Mouse (Mus musculus): ENCODE measurements around the gene Eif1.
"Not testable (repeated sequence)": the region's sequence is repeated elsewhere in the genome, so short reads cannot be mapped to it uniquely, and the experiment has no call there.

Eif1 gene

DNA sequence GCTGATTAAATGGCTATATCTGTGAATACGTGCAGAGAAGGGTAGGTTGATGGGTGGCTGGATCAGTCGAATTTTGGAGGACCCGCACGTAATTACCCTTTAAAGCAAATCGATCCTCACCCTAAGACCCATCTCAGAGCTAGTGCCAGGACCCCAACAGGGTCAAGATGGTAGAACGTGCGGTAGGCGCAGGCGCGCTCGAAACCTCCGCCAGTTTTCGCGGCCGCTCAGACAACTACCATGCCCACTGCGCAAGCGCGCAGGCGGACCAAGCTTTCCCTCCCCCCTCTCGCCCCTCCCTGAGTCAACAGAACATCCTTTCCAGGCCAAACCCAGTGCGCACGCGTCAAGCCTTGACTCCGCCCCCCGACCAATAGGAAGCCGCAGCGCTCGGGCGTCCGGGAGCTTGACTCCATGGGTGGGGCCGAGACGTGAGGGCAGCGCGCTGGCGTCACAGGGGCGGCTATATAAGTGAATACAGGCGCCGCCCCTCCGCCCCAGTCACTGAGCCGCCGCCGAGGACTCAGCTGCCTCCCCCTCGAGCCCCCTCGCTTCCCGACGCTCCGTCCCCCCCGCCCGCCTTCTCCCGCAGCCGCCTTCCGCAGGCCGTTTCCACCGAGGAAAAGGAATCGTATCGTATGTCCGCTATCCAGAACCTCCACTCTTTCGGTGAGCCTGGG, at the start of gene Eif1:
Gene Eif1 (plus strand): TSS at position 394 of the 680 bp plus-strand sequence.
- peak; percentile 100 for DNase-seq (ENCODE audit: low read depth, low spot score)

DNA sequence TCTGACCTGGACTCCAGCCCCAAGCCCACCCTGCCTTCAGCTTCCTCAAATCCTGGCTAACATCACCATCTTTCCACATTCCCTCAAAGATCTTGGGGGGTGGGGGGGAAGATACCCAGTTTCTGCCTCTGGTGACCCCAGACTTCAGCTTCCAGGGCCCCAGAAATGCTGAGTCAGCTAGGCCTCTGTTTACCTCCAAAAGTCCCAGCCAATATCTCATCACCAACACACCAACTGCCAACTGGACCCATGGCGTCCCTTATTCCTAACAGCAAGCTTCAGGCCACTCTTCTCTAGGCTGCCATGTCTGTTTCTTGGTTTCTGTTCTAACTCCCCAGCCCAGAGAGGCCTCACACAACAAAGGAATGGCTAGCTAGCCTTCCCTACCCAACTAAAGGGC, 47.8 kb upstream of the Eif1 start:
- no peak for DNase-seq (ENCODE audit: low read depth, low spot score)

DNA sequence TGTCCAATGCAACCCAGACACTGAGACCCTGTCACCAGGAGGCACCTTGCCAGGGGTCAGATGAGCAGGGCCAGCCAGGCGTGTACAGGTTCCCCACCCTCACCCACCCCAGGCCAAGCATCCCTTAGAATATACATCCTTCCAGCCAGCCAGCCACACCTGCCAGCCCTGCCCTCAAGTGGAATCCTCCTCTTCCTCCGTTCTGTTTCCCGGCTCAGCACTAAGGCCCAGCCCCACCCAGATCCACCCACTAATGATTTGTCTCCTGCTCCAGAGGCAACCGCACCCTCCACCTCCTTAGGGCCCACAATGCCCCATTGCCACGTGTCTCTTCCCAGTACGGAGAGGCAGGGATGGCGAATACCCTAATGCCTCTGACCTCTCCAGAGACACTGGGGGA, 45.0 kb upstream of the Eif1 start:
- no peak for DNase-seq (ENCODE audit: low read depth, low spot score)

DNA sequence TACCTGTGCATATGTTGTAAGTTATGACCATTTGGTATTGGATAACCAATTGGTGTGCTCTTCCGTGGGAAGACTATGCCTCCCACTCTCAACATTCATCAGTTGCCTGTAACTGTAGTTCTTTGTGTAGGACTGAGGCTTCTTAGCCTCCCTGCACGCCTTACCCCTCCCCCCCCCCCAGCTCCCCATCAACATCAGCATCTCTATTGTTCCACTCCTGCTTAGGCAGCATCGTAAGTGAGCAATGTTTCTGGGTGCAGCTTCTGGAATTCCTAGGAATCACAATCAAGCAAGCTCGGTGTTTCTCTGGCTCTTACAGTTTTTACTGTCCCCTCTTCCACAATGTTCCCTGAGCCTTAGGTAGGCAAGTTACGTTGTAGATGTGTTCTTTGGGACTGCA, 44.2 kb upstream of the Eif1 start:
- DNase-seq (ENCODE audit: low read depth, low spot score), result no peak

DNA sequence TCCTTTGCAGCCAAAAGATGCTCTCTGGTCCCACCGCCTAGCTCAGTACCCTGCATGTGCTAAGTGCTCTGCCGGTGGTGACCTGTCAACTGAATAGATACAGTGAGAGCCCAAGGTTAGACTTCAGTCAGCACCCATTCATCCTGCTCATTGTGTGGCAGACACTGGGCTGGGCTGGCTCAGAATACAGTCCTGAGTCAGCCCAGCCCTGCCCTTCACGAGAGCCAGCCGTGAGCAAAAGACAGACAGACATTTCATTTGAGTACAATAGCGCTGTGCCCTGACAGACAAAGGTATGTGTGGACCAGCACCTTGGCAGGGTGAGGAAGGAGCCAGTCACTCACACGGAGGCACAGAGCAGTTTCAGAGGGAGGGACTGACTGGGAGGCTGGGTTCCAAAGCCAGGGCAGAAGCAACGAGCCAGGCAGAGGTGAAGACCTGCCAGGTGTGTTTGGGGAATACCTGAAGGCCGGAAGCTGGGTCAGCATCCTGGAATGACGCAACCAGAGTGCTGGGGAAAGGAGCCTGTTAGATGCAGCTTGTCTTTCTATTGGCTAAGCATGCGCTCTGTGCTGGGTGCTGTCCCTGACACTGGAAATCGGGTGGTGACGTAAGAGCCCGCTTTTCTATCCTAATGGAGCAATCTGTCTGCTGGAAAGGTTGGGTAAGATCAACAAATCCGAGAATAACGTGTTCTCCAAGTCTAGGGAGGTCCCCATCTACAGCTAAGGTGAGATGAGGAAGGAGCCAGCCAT, 41.8 kb upstream of the Eif1 start:
- DNase-seq (ENCODE audit: low read depth, low spot score), result no peak

DNA sequence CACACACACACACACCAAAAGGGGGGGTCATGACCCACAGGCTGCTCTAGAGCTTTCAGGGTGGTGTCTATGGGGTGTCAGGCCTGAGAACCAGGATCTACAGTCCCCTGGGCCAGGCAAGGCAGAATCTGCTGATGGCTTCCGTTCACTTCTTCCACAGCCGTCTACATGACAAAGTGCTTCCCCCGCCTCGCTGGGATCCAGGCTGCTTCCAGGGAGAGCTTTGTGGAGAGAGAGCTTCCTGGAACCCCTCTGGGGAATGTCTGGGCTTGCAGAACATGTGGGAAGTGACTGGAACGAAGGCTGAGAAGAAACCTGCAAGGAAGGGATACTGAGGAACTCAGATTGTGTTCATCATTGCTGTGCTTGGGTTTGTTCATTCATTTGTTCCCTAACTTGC, 40.9 kb upstream of the Eif1 start:
- DNase-seq (ENCODE audit: low read depth, low spot score), result no peak

DNA sequence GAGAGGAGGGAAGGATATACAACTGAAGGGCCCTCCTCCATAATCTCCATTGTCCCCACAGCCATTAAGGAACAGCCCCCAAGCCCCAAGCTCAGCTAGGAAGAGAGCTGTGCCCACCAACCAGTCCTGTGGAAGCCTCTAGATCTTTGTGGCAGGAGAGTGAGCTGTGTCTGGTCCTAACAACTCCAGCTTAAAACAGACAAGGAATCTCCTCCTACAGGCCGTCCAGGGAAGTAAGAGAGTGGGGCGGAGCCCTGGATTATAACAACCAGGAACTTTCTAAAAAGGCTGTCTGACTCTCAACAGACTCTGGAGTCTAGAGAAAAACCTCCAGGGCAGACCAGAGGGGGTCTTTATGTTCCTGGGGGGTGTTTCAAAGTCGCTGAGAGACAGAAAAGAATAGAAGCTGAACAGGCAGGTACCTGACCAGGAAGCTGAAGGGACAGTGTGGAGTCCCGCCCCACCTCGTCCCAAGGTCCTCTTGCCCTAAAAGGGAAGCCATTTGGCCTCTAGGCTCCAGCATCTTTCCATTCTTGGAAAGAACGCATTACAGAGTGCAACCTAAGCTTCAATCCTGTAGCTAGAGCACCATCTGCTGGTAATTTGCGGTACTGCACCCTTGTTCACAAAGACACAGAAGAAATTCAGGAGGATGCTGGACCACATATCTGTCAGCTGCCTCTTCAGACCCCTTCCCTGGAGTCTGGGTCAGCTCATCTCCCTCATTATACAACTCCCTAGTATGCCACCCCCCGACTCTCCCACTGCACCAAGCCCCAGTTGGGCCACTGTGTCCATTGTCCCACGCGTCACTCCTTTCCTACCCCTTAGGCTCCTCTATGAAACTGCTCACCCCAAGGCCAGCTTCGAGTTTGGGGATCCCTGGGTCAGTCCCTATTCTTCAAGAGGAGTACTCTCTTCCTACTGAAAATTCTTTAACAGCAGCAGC, 37.8 kb upstream of the Eif1 start:
- DNase-seq (ENCODE audit: low read depth, low spot score), result peak; percentile 90

DNA sequence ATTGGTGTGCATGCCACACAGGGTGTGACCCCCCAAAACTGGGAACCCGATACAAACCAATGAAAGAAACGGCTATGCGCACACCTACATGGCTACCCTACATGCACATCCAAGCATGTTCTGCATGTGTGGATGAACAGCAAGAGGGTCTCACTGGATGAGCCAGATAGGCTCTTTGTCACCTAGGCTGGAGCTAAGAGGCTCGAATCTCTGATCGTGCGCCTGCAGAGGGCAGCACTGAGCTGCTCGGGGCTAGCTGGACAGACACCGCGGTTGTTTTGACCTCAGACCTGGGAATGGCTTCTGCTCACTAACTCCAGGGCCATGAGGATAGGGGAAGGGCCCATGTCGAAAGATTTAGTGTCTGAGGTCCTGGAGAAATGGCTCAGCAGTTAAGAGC, 37.1 kb upstream of the Eif1 start:
- DNase-seq (ENCODE audit: low read depth, low spot score), result peak; percentile 72

DNA sequence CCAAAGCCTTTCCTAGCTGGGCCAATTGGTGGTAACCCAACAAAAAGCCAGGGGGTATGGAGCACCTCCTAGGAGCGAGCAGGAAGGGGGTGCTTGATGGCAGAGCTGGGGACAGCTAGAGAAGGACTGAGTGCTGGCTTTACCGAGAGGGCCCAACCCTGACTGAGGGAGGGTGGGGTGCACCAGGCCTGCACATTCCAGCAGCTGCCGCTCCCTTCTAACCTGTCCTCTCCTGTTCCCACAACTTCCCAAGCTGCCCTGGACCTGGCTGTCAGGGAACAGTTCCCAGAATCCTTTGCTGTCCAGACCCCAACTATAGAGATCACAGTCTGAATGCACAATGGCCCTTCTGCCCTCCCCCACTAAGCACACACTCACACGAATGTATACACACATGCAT, 34.7 kb upstream of the Eif1 start:
- DNase-seq (ENCODE audit: low read depth, low spot score), result no peak

DNA sequence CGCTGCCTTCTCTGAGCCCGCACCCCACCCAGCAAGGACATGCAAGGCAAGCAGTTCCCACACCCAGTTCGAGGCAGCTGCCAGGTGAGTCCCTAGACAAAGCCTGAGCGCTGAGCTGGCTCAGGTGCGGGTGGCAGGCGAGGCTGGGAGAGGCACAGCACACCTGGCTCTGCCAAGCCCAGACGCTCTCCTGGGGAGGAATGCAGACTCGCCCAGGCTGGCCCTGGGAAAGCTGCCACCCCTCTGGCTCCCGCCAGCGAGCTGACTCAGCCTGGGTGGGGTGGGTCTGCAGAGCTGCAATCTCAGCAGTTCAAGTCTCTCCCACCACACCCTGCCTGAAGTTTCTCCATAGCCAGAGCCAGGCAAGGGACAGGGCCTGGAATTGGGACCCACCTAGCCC, 32.7 kb upstream of the Eif1 start:
- peak; percentile 18 for DNase-seq (ENCODE audit: low read depth, low spot score)

DNA sequence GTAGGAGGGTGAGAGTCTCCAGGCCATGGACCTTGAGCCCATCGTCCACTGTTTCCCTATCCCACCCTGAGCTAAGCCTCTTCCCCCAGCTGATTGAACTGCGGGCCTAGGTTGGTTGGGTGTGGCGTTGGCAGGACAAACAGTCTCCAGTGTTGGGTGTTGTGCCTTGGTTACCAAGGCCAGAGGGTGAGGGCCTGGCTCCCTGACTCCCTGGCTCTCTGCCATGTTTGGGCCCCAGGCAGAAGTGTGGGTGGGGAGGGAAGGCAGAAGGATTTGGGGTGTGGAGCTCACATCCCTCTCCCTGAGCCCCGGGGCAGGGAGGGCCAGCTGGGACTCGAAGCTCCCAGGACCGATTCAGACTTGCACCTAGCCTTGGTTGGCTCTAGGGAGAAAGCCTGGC, 30.7 kb upstream of the Eif1 start:
- no peak for DNase-seq (ENCODE audit: low read depth, low spot score)

DNA sequence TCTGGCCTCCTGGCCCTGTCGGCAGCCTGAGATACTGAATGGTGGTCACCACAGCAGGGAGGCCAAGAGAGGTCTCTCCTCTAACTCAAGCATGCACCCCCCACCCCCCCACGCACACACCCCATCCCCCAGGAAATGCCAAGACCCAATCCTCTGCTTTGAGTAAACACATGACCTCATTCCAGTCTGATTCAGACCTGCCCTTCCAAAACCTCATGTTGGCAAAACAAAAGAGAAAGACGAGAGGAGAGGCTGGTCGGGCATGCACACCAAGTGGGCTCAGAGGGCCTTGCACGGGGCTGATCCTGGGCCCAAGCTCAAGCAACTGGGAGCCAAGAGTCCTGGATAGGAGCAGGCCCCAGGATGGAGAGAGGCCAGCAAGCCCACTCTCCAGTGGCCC, 29.4 kb upstream of the Eif1 start:
- DNase-seq (ENCODE audit: low read depth, low spot score), result no peak

DNA sequence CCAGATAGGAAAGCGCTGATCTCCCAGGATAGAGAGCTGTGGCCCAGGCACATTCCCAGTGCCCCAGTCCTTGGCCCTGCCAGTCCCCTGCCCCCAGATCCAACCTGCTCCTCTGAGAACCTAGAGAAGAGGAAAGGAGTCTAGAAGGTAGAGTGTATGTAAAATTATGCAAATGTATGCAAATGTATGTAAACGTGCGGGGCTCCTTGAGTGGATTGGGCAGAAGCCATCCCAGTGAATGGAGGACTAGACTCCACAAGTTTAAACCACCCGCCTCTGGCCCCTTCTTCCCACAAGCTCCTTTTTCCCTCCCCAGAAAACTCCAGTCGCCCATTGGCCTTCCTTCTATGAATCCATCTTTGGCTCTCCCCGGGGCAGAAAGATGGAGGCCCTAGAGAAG, 26.8 kb upstream of the Eif1 start:
- DNase-seq (ENCODE audit: low read depth, low spot score), result no peak

DNA sequence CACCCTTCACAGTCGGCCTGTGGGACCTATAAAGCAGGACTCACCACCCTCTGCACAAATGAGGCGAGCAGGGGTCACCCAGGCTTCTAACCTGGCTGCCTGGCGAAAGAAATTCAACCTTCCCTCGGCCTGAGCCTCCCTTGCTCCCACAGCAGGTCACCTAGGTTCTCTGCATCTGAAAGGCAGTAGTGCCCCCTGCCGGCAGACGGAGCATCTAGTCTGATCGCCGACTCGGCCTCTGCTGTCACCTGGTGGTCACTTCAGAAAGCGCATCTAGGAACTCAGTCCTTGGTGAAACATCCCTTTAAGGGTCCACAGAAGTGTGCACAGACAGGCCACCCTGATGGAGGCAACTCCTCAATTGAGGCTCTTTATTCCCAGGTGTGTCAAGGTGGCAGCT, 24.4 kb upstream of the Eif1 start:
- peak; percentile 88 for DNase-seq (ENCODE audit: low read depth, low spot score)

DNA sequence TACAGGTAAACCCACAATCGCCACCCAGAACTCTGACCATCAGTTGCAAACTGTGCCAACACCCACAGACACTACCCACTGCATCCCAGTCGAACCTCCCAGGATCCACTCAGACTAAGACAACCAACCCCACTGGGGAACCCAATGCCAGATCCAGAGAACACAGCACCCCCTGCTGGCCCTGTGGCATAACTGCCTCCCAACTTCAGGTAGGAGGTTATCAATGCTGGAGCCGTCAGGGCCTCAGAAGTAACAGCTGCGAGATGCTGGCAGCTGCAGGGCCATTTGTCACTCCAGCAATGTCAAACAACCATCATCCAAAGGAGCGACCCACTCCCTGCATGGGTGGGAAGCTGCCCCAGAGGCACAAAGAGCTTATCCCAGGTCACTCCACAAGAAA, 21.9 kb upstream of the Eif1 start:
- peak; percentile 30 for DNase-seq (ENCODE audit: low read depth, low spot score)

DNA sequence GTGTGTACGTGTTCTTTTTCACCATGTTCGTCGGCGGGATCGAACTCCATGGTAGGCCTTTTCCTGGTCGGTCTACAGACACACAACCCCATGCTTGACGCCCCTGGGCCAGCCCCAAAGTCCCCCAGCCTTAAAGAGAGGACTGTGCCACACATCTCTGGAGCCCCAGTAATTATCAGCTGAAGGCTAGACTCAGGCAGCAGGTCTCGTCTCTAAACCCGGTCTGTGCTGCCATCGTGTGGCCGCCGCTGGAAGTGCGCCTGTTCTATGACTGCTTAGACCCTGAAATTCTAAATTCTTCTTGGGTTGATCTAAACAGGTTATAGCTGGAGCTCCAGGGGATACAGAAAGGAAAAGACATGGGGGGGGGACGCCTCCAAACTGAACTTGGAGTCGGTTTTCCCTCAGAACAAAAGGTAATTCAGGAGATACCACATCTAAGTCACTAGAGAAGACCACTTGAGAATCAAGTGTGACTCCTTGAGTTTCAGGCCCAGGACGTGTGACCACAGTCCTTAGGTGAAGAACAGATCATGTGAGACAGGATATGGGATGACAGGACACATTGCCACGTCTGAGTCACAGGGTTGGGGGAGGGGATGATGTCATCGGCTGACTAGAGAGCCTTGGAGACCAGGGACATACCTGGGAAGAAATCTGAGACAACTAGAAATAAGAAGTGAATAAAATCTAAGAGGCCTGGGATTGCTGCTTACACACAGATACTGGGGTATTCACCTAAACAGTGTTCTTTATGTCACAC, 21.2 kb upstream of the Eif1 start:
- DNase-seq (ENCODE audit: low read depth, low spot score), result peak; percentile 76

DNA sequence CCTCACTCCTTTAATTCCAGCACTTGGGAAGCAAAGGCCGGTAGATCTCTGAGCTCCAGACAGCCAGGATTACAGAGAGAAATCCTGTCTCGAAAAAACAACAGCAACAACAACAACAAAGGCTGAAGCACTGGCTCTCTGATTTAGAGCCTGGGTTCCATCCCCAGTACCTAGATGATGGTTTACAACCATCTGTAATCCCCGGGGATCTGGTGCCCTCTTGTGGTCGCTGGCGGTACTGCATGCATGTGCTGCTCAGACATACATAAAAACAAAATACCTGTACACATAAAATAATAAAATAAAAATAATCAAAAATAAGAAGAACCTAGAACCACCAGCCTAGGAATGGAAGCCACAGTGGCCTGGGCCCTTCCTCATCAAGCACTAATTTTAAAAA, 19.4 kb upstream of the Eif1 start:
- DNase-seq (ENCODE audit: low read depth, low spot score), result peak; percentile 64

DNA sequence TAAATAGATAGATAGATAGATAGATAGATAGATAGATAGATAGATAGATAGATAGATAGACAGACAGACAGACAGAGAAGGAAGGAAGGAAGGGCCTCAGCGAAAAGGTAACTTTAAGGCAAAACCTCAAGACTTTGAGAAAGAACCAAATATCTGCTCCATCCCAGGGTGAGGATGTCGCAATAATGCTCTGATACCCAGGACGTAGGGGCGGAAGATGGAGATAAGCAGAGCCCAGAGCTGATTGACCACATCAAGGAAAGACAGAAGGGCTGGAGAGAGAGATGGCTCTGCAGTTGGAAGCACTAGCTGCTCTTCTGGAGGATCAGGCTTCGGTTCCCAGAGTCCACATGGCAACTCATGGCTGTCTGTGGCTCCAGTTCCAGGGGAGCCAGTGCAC, 18.4 kb upstream of the Eif1 start:
- no peak for DNase-seq (ENCODE audit: low read depth, low spot score)

DNA sequence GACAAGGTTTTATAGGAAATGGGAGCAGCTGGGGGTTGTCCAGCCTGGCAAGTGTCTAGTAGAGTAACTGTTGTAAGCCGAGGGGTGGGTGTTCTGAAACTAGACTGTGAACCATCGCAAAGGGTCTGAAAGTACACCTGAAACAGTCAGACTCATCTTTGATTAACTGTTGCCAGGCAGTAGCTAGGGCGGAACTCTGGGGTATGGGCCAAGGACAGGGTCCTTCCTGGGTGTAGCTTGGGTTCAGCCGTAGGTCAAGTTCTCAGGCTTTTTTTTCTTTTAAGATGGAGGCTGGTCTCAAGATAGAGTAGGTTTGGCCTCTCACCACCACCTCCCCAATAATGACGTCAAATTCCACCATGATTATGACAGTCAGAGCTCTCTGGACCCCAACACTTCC, 11.8 kb upstream of the Eif1 start:
- DNase-seq (ENCODE audit: low read depth, low spot score), result no peak

DNA sequence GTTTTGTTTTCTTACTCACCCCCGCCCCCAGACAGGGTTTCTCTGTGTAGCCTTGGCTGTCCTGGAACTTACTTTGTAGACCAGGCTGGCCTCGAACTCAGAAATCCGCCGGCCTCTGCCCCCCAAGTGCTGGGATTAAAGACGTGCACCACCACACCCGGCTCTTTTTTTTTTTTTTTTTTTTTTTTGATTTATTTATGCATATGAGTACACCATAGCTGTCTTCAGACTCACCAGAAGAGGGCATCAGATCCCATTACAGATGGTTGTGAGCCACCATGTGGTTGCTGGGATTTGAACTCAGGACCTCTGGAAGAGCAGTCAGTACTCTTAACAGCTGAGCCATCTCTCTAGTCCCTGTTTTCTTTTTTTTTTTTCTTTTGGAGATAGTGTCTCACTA, 11.0 kb upstream of the Eif1 start:
- not testable (repeated sequence) for DNase-seq (ENCODE audit: low read depth, low spot score)

DNA sequence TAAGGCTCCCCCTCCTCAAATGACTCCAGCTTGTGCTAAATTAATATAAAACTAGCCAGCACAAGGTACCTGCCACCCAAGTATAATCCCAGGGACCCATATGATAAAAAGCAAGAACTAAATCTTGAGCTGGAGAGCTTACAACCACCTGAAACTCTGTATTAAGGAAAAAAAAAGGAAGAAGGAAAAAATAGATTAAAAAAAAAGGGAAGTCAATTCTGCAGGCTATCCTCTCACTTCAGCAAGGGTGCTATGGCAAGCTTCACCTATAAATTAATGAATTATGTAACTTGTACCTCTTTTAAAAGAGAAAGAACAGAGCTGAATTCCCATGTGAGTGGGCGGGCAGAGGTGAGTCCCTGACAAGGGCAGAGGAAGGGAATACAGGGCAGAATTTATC, 8.0 kb upstream of the Eif1 start:
- DNase-seq (ENCODE audit: low read depth, low spot score), result no peak

Measured in forelimb bud, embryonic 11.5 days (tissue).